Mouse (Mus musculus) heart, embryonic 15.5 days (tissue): ENCODE results near the gene Diras2. TPM values are rescaled to one million over a fixed set of nuclear protein-coding genes. Genes with fewer than 3 reads are reported as not detected.

ENCODE experiments used
- ATAC-seq: fragments of 200-750 bp; cut with Nextera tagmentation; replicated peaks from 2 replicates; pipeline ENCODE4 v1.8.0; 2017; ENCODE audit warnings: low read depth, moderate TSS enrichment; ENCODE audit not compliant: insufficient number of reproducible peaks, insufficient read depth, low FRiP score
- H3K27ac ChIP-seq: fragments of 300-500 bp; sonication (generic); 2 replicates; pipeline ENCODE4 v1.5.1; 2015; ENCODE audit warnings: mild to moderate bottlenecking, inconsistent platforms
- H3K27me3 ChIP-seq: fragments of 300-500 bp; sonication (generic); 2 replicates; pipeline ENCODE4 v1.6.1; 2015; ENCODE audit warnings: inconsistent platforms
- H3K36me3 ChIP-seq: fragments of 300-500 bp; sonication (generic); 2 replicates; pipeline ENCODE4 v1.6.1; 2015; ENCODE audit warnings: mild to moderate bottlenecking, inconsistent platforms
- H3K4me1 ChIP-seq: fragments of 300-500 bp; sonication (generic); replicated peaks from 2 replicates; pipeline ENCODE4 v1.6.1; 2015; ENCODE audit warnings: inconsistent platforms
- H3K4me2 ChIP-seq: fragments of 300-500 bp; sonication (generic); 2 replicates; pipeline ENCODE4 v1.6.1; 2015; ENCODE audit warnings: inconsistent platforms, mild to moderate bottlenecking, moderate library complexity
- H3K4me3 ChIP-seq: fragments of 300-500 bp; sonication (generic); 2 replicates; pipeline ENCODE4 v1.5.1; 2015; ENCODE audit warnings: mild to moderate bottlenecking, inconsistent platforms
- H3K9ac ChIP-seq: fragments of 300-500 bp; sonication (generic); 2 replicates; pipeline ENCODE4 v1.6.1; 2015; ENCODE audit warnings: mild to moderate bottlenecking, inconsistent platforms
- H3K9me3 ChIP-seq: fragments of 300-500 bp; sonication (generic); replicated peaks from 2 replicates; pipeline ENCODE4 v1.6.1; 2016; ENCODE audit warnings: inconsistent platforms
- WGBS: fragments of 180-500 bp; shearing (Covaris S2); methylation state at CpG from one replicate; pipeline ENCODE4 v1.1.7; 2015; ENCODE audit warnings: mixed read lengths; 5-methylcytosine and 5-hydroxymethylcytosine counted together
- polyA plus RNA-seq: library from polyadenylated mRNA; unstranded; fragments of >200 nt; fragmentation: Nextera tagmentation; extraction: Ambion mirVana; gene quantifications from 2 replicates; pipeline ENCODE4 v1.2.1, GENCODE M21; 2015

Diras2 gene
- polyA plus RNA-seq, 1 experiment from 2014 or later, result 0.33 TPM

DNA sequence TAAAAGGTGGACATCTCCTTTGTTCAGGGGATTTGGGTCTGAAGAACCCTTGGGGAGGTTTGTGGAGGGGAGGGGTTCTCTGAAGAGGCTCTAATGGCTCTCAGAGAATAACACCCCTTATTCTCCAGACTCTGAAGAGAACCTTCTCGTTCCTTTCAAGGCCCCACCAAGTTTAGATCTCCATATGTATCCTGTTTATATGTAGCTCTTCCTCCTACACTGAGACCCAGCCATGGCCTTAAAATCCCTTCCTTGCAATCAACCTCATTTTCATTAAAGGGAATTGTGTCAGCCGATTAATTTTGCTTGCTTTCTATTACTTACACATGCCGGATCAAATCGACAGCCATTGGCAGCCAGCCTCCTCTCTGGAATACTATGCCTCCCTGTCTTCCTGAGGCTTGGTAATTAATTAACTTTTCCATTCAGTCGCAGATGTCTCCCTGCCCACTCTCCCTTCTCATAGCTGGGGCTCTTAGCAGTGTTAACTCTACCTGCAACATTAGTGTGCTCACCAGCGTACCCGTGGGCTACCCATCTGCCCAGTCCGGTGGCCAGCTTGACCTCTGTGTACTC lies 38.2 kb upstream of the Diras2 start:
- no peaks in the 10 kb centered on the region for H3K27me3 ChIP-seq
- 75% methylated on average over 8 of the region's 8 CpGs for WGBS
- H3K4me3 ChIP-seq, result no peak overlapping the region
- H3K27ac ChIP-seq, result no peak overlapping the region
- H3K9me3 ChIP-seq, result no peaks in the 10 kb centered on the region
- no peak for ATAC-seq
- H3K9ac ChIP-seq, result no peak overlapping the region
- H3K4me2 ChIP-seq, result no peak overlapping the region
- no peaks in the 10 kb centered on the region for H3K4me1 ChIP-seq
- no peaks in the 10 kb centered on the region for H3K36me3 ChIP-seq

GRCm38 (mm10) chr13:52566777-52567176 lies 35.7 kb upstream of the Diras2 start:
- H3K4me3 ChIP-seq, result no peak overlapping the region

DNA sequence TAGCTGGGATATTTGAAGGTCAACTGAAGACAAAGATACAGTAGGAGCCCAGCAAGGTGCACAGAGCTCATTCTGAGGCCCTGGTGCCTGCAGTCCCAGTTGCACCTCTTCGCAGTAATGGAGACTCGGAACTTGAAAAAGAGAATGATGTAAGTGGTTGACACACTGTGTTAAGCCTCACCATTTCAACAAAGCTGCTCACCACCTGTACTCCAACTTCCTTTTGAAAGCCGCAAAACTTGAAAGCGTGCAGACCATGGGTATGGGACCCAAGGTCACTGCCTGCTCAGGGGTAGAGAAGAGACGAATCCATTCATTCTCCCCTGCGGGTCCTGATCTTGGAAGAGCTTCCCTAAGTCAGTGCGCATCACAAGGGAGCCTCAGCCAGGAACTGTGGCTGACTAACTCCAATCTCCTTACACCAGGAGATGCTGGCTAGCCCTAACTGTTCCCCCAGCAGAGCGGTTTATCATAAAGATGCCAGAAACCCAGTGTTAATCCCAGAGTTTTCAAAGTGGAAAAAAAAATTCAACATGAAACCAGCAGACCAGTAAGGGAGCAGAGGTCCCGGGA lies 35.2 kb upstream of the Diras2 start:
- no peaks in the 10 kb centered on the region for H3K9me3 ChIP-seq
- 88% methylated on average over 9 of the region's 9 CpGs for WGBS
- ATAC-seq, result no peak

More at GRCm38 (mm10) chr13:52566777-52567176, 35.7 kb upstream of the Diras2 start:
- WGBS, result 77% methylated on average over 7 of the region's 7 CpGs
- no peaks in the 10 kb centered on the region for H3K27me3 ChIP-seq
- no peaks in the 10 kb centered on the region for H3K36me3 ChIP-seq
- no peak for ATAC-seq
- no peak overlapping the region for H3K4me2 ChIP-seq
- H3K9me3 ChIP-seq, result no peaks in the 10 kb centered on the region
- no peak overlapping the region for H3K27ac ChIP-seq
- no peak overlapping the region for H3K9ac ChIP-seq
- no peaks in the 10 kb centered on the region for H3K4me1 ChIP-seq

DNA sequence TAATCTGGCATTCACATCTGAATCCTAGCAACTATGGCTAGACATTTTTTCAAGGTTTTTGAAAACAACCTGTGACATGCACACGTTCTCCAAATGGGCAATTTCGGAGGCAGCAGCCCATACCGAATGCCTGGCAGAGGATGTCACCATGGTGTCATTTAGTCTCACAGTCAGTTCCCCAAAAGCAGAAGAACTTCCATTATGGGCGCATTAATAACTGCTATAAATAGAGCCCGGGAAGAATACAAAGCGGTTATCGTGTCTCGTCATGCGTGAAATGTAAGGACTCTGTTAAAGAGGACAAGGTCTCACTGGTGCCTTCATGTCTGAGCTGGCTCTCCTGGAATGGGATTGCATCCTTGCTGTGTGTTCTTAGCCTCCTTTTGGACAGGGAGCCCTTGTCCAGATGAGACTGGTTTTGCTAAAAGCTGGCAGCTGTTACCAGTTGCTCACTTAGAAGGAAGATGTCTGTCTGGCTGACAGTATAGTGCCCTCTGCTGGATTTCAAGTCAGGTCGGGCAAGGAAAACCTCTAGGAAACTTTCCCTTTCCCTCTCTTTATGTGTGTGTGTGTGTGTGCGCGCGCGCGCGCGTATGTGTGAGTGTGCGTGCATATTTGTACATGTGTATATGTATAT lies 34.1 kb upstream of the Diras2 start:
- 79% methylated on average over 18 of the region's 18 CpGs for WGBS
- no peak overlapping the region for H3K27ac ChIP-seq
- H3K4me2 ChIP-seq, result no peak overlapping the region
- no peak overlapping the region for H3K4me3 ChIP-seq
- H3K9ac ChIP-seq, result no peak overlapping the region
- H3K9me3 ChIP-seq, result no peaks in the 10 kb centered on the region
- no peaks in the 10 kb centered on the region for H3K4me1 ChIP-seq
- ATAC-seq, result no peak
- no peaks in the 10 kb centered on the region for H3K27me3 ChIP-seq
- H3K36me3 ChIP-seq, result no peaks in the 10 kb centered on the region

More for the DNA sequence above, 35.2 kb upstream of the Diras2 start:
- H3K4me1 ChIP-seq, result no peaks in the 10 kb centered on the region
- no peak overlapping the region for H3K4me2 ChIP-seq
- no peak overlapping the region for H3K9ac ChIP-seq
- no peaks in the 10 kb centered on the region for H3K36me3 ChIP-seq
- no peak overlapping the region for H3K27ac ChIP-seq
- H3K4me3 ChIP-seq, result no peak overlapping the region
- H3K27me3 ChIP-seq, result no peaks in the 10 kb centered on the region

DNA sequence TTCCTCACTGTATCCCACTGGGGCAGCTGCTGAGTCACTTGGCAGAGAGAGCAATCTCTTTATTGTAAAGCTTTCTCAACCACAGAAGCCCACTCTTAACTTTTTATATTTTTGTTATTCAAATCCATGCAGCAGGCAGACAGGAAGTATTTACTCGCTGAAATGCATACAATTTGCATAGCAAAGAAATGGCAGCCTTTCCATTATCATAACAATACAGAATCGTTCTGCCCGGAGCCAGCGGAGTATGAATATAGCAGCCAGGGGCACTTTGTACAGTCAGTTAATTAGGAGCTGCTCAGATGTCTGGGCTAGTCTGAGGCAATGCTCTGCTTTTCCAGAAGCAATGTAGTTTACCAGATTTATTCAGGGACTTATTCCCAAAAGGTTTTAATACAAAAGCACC lies 31.1 kb upstream of the Diras2 start:
- Histone ChIP-seq H3K4me3 (no peak overlapping the region), H3K27ac (no peak overlapping the region), H3K27me3 (no peaks in the 10 kb centered on the region), H3K4me1 (no peaks in the 10 kb centered on the region), H3K9ac (no peak overlapping the region), H3K9me3 (no peaks in the 10 kb centered on the region), H3K4me2 (no peak overlapping the region), H3K36me3 (no peaks in the 10 kb centered on the region)
- 55% methylated on average over 4 of the region's 4 CpGs for WGBS
- ATAC-seq, result no peak

DNA sequence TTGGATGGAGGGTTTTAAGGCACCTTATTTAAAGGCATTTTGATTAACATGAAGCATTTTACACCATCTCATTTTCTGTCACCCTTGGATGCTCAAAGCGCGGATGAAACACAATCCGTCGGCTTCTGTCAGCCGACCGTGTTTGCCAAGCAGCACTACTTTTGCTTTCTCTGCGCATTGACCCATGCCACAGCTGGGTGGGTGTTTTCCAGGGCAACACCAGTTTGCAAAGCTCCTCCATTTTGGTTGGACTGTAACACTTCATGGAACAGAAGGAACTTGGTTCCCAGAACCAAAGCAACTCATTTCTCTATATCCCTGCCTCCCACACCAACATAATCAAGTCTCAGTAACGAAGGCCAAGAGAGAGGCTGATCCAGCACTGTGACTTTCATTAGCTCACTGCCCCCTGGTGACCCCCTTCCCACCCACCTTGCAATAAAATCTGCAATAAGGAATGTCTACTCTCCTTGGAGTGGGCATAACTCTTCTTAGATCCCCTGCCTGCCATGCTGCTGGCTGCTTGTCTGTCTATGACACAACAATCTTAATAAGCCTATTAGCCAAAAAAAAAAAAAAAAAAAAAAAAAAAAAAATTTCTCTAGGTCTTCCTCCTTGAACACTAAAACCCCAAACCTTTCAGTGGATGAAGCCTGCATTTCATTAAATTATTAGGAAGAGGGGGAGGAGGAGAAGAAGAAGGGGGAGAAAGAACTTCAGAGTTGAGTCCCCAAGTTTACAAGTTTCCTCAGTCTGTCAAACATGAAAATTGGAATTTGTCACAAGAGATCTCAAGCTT lies 30.5 kb upstream of the Diras2 start:
- H3K9me3 ChIP-seq, result no peaks in the 10 kb centered on the region
- no peak overlapping the region for H3K27ac ChIP-seq
- no peak overlapping the region for H3K9ac ChIP-seq
- WGBS, result 90% methylated on average over 8 of the region's 8 CpGs
- H3K4me3 ChIP-seq, result no peak overlapping the region
- H3K4me2 ChIP-seq, result no peak overlapping the region
- H3K36me3 ChIP-seq, result no peaks in the 10 kb centered on the region
- ATAC-seq, result no peak
- H3K4me1 ChIP-seq, result no peaks in the 10 kb centered on the region
- H3K27me3 ChIP-seq, result no peaks in the 10 kb centered on the region

DNA sequence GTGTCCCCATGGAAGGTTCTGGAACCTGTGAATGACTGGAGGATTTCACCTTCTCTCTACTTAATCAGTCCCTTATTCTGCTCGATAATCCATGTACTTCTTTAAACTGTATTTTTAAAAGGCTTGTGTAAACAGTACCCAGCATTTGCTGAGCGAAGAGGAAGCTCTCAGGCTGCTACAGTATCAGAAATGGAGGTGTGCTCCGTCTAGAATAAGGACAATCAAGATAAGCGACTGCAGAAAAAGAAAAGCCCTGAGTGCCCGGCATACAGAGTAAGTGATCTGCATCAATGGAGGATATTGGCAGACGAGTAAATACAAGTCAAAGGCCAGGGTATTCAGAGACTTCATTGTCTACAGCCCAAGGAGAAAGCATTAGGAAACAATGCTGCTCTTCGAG lies 26.3 kb upstream of the Diras2 start:
- ATAC-seq, result no peak
- Histone ChIP-seq H3K9me3 (no peaks in the 10 kb centered on the region), H3K4me1 (no peaks in the 10 kb centered on the region), H3K27ac (no peak overlapping the region), H3K4me3 (no peak overlapping the region), H3K27me3 (no peaks in the 10 kb centered on the region), H3K4me2 (no peak overlapping the region), H3K36me3 (no peaks in the 10 kb centered on the region), H3K9ac (no peak overlapping the region)
- 61% methylated on average over 7 of the region's 7 CpGs for WGBS

DNA sequence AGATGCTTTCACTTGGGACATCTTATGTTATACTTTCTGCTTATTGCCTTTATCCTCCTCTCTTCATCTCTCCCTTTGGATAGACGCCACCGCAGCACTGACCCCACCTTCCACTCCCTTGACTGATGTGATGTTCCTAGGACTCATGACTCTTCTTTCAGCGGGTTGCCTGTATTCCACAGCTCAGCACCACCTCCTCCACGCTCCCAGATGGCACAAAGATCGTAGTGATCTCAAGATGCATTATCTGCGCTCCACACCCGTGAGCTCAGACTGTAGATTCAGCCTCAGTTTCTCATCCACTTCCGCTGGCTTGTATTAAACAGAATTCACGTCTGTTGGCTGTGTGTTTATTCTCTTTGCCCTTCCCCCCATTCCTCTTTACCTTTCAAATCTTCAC lies 23.6 kb upstream of the Diras2 start:
- H3K27me3 ChIP-seq, result no peaks in the 10 kb centered on the region
- H3K9ac ChIP-seq, result no peak overlapping the region
- H3K36me3 ChIP-seq, result no peaks in the 10 kb centered on the region
- H3K27ac ChIP-seq, result no peak overlapping the region
- H3K9me3 ChIP-seq, result no peaks in the 10 kb centered on the region
- 86% methylated on average over 9 of the region's 9 CpGs for WGBS
- H3K4me3 ChIP-seq, result no peak overlapping the region
- no peak overlapping the region for H3K4me2 ChIP-seq
- ATAC-seq, result no peak
- no peaks in the 10 kb centered on the region for H3K4me1 ChIP-seq

DNA sequence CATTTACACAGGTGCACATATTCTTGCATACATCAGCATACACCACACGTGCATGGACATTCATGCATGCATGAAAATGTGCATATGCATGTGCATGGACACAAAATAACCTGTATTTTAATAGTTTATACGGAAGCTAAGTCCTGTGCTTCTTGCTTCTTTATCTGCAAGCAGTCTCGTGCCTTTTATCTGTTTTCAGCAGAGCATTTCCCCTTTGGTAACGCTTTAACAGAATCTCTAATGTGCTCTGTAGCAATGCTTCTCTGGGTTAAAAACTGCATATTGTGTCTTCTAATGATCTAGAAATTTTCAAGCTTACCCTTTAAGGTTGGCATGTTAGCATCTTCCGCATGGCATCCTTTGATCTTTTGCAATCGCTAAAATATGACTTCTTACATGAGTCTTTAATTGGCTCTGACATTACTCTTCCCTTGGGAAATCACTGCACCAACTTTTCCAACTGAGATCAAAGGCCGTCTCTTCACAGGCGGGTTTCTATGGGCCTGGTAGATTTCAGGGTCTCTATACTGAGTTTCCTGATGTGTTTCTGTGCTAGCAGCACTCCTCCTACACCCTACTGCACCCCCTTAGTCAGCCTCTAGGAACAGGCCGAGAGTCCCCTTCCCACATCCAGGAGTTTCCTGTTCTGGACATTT lies 21.9 kb upstream of the Diras2 start:
- H3K4me1 ChIP-seq, result no peaks in the 10 kb centered on the region
- 67% methylated on average over 9 of the region's 9 CpGs for WGBS
- no peak for ATAC-seq
- no peaks in the 10 kb centered on the region for H3K36me3 ChIP-seq
- no peak overlapping the region for H3K9ac ChIP-seq
- no peaks in the 10 kb centered on the region for H3K9me3 ChIP-seq
- H3K27me3 ChIP-seq, result no peaks in the 10 kb centered on the region
- H3K4me3 ChIP-seq, result no peak overlapping the region
- H3K4me2 ChIP-seq, result no peak overlapping the region
- no peak overlapping the region for H3K27ac ChIP-seq

GRCm38 (mm10) chr13:52551275-52551674 lies 20.2 kb upstream of the Diras2 start:
- H3K27ac ChIP-seq, result no peak overlapping the region
- no peak overlapping the region for H3K4me3 ChIP-seq
- WGBS, result 74% methylated on average over 9 of the region's 9 CpGs
- ATAC-seq, result no peak
- H3K36me3 ChIP-seq, result no peaks in the 10 kb centered on the region
- no peaks in the 10 kb centered on the region for H3K27me3 ChIP-seq
- H3K4me1 ChIP-seq, result no peaks in the 10 kb centered on the region
- H3K4me2 ChIP-seq, result no peak overlapping the region
- H3K9ac ChIP-seq, result no peak overlapping the region
- H3K9me3 ChIP-seq, result no peaks in the 10 kb centered on the region

GRCm38 (mm10) chr13:52550690-52551193 lies 19.7 kb upstream of the Diras2 start:
- H3K4me3 ChIP-seq, result no peak overlapping the region
- ATAC-seq, result no peak
- 72% methylated on average over 5 of the region's 5 CpGs for WGBS

More at GRCm38 (mm10) chr13:52550690-52551193, 19.7 kb upstream of the Diras2 start:
- H3K9ac ChIP-seq, result no peak overlapping the region
- no peak overlapping the region for H3K27ac ChIP-seq
- no peaks in the 10 kb centered on the region for H3K36me3 ChIP-seq
- H3K4me2 ChIP-seq, result no peak overlapping the region
- H3K27me3 ChIP-seq, result no peaks in the 10 kb centered on the region
- no peaks in the 10 kb centered on the region for H3K9me3 ChIP-seq
- no peaks in the 10 kb centered on the region for H3K4me1 ChIP-seq
